Mouse (Mus musculus) midbrain, embryonic 11.5 days (tissue): ENCODE data around the gene Cdt1. TPM values are rescaled to one million over a fixed set of nuclear protein-coding genes. Genes with fewer than 3 reads are reported as not detected.
"Not testable (repeated sequence)": the region's sequence is repeated elsewhere in the genome, so short reads cannot be mapped to it uniquely, and the experiment has no call there.

Source experiments
- ATAC-seq: fragments of 200-750 bp; cut with Nextera tagmentation; 2 replicates; pipeline ENCODE4 v1.8.0; 2017; ENCODE audit warnings: moderate TSS enrichment, moderate library complexity; ENCODE audit not compliant: low FRiP score
- DNase-seq: peaks from one replicate; pipeline ENCODE4 v3.0.0; 2015; ENCODE audit warnings: low spot score; ENCODE audit errors: missing footprints
- H3K27ac ChIP-seq: fragments of 300-500 bp; sonication (generic); 2 replicates; pipeline ENCODE4 v1.5.1; 2014; ENCODE audit warnings: low read depth, low read length
- H3K27me3 ChIP-seq: fragments of 300-500 bp; sonication (generic); 2 replicates; pipeline ENCODE4 v1.6.1; 2014; ENCODE audit warnings: mild to moderate bottlenecking, low read length, moderate library complexity, mixed read lengths; ENCODE audit not compliant: control insufficient read depth, insufficient read depth
- H3K36me3 ChIP-seq: fragments of 300-500 bp; sonication (generic); 2 replicates; pipeline ENCODE4 v1.6.1; 2014; ENCODE audit warnings: mild to moderate bottlenecking, low read length, moderate library complexity, mixed read lengths; ENCODE audit not compliant: control insufficient read depth, insufficient read depth
- H3K4me1 ChIP-seq: fragments of 300-500 bp; sonication (generic); 2 replicates; pipeline ENCODE4 v1.6.1; 2014; ENCODE audit warnings: low read length; ENCODE audit not compliant: control insufficient read depth, insufficient read depth
- H3K4me2 ChIP-seq: fragments of 300-500 bp; sonication (generic); 2 replicates; pipeline ENCODE4 v1.6.1; 2014; ENCODE audit warnings: mild to moderate bottlenecking, moderate library complexity
- H3K4me3 ChIP-seq: fragments of 300-500 bp; sonication (generic); 2 replicates; pipeline ENCODE4 v1.5.1; 2014; ENCODE audit warnings: low read depth, low read length
- H3K9ac ChIP-seq: fragments of 300-500 bp; sonication (generic); 2 replicates; pipeline ENCODE4 v1.6.1; 2014; ENCODE audit warnings: low read length
- H3K9me3 ChIP-seq: fragments of 300-500 bp; sonication (generic); 2 replicates; pipeline ENCODE4 v1.6.1; 2016; ENCODE audit warnings: low read length; ENCODE audit not compliant: control insufficient read depth
- WGBS: fragments of 180-500 bp; shearing (Covaris S2); extraction: QIAGEN DNeasy Blood & Tissue Kit; methylation state at CpG from one replicate; pipeline ENCODE4 v1.1.7; 2014; 5-methylcytosine and 5-hydroxymethylcytosine counted together
- polyA plus RNA-seq: library from polyadenylated mRNA; unstranded; fragments of >200 nt; fragmentation: Nextera tagmentation; extraction: Ambion mirVana; gene quantifications from 2 replicates; pipeline ENCODE4 v1.2.1, GENCODE M21; 2014

Cdt1 gene
- polyA plus RNA-seq, 1 experiment from 2014 or later: 35.8 TPM

DNA sequence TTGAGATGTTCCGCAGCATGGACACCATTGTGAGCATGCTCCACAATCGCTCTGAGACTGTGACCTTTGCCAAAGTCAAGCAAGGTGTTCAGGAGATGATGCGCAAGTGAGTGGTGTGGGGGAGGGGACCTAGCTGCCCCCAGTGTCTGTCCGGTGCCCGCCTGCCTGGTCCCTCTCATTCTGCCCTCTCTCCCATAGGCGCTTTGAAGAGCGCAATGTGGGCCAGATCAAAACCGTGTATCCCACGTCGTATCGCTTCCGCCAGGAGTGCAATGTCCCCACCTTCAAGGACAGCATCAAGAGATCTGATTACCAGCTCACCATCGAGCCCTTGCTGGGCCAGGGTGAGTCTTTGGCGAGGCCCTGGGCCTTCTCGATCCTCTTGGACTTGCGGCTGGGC lies 2.2 kb downstream of the Cdt1 start:
- WGBS: 97% methylated on average over 16 of the region's 16 CpGs

DNA sequence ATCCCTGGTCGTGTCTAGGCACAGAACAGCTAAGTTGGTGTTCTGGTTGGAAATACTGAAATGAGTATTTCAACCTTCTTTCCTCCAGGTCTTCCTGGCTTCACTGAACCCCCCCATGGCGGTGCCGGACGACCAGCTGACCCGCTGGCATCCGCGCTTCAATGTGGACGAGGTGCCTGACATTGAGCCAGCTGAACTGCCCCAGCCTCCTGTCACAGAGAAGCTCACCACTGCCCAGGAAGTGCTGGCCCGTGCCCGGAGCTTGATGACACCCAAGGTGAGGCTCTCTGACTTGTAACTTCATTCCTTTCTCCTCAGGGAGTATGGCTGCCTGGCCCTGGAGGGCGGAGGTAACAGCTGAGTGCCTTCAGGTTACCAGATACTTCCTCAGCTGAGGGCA lies 3.3 kb downstream of the Cdt1 start:
- Histone ChIP-seq H3K4me1 (peaks cover 38% of the 10 kb centered on the region), H3K27me3 (no peaks in the 10 kb centered on the region)

More for the DNA sequence above, 2.2 kb downstream of the Cdt1 start:
- H3K4me2 ChIP-seq: no peak overlapping the region
- no peaks in the 10 kb centered on the region for H3K27me3 ChIP-seq
- ATAC-seq (no peak), DNase-seq (no peak)
- H3K4me1 ChIP-seq: peaks cover 30% of the 10 kb centered on the region
- no peak overlapping the region for H3K27ac ChIP-seq
- peaks cover 26% of the 10 kb centered on the region for H3K36me3 ChIP-seq
- H3K9me3 ChIP-seq: no peaks in the 10 kb centered on the region
- H3K4me3 ChIP-seq: no peak overlapping the region
- no peak overlapping the region for H3K9ac ChIP-seq

DNA sequence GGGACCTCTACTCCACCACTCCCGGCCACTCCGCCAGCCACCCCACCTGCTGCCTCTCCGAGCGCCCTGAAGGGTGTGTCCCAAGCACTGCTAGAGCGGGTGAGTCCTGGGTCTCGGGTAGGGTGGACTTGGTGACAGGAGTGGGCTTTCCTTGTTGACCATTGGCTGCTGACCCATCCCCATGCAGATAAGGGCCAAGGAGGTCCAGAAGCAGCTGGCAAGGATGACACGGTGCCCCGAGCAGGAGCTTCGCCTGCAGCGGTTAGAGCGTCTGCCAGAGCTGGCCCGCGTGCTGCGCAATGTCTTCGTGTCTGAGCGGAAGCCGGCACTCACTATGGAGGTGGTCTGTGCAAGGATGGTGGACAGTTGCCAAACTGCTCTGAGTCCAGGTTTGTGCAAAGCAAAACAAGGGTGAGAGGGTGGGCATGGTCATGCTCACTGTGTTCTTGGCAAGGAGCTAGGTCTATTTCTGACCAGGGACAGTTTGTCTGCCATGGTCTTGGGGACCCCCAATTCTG lies 4.0 kb downstream of the Cdt1 start:
- Histone ChIP-seq H3K27ac (no peak overlapping the region), H3K9me3 (no peaks in the 10 kb centered on the region), H3K4me1 (peaks cover 38% of the 10 kb centered on the region), H3K4me3 (no peak overlapping the region), H3K9ac (no peak overlapping the region), H3K27me3 (no peaks in the 10 kb centered on the region), H3K36me3 (peaks cover 26% of the 10 kb centered on the region), H3K4me2 (no peak overlapping the region)
- WGBS: 96% methylated on average over 17 of the region's 17 CpGs
- DNase-seq (no peak), ATAC-seq (no peak)

More for the DNA sequence above, 3.3 kb downstream of the Cdt1 start:
- H3K4me2 ChIP-seq: no peak overlapping the region
- H3K27ac ChIP-seq: no peak overlapping the region
- 93% methylated on average over 11 of the region's 11 CpGs for WGBS
- H3K36me3 ChIP-seq: peaks cover 26% of the 10 kb centered on the region
- no peak for ATAC-seq
- H3K9ac ChIP-seq: no peak overlapping the region
- no peak overlapping the region for H3K4me3 ChIP-seq
- no peaks in the 10 kb centered on the region for H3K9me3 ChIP-seq
- no peak for DNase-seq

DNA sequence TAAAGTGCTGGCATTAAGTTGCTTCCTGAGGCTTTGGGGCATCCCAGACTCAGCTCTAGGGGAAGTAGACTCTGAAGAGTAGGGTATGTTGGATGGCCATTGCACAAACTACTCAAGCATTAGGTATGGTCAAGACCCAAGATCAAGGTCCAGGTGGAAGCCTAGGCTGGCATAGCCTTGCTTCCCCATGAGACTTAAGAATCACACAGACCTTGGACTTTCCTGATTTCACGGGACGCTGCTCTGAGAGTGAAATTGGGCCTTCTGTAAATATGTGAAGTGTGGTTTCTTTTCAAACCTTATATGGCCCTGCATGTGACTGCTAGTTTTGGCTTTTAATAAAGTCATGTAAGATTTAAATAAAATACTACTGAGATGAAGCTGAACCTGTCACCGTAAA lies 4.9 kb downstream of the Cdt1 start:
- no peak overlapping the region for H3K9ac ChIP-seq
- DNase-seq: no peak
- no peak overlapping the region for H3K4me2 ChIP-seq
- no peak for ATAC-seq
- peaks cover 26% of the 10 kb centered on the region for H3K36me3 ChIP-seq
- WGBS: 90% methylated on average over 3 of the region's 3 CpGs
- H3K9me3 ChIP-seq: no peaks in the 10 kb centered on the region
- no peak overlapping the region for H3K27ac ChIP-seq
- no peak overlapping the region for H3K4me3 ChIP-seq
- peaks cover 35% of the 10 kb centered on the region for H3K4me1 ChIP-seq
- H3K27me3 ChIP-seq: no peaks in the 10 kb centered on the region

DNA sequence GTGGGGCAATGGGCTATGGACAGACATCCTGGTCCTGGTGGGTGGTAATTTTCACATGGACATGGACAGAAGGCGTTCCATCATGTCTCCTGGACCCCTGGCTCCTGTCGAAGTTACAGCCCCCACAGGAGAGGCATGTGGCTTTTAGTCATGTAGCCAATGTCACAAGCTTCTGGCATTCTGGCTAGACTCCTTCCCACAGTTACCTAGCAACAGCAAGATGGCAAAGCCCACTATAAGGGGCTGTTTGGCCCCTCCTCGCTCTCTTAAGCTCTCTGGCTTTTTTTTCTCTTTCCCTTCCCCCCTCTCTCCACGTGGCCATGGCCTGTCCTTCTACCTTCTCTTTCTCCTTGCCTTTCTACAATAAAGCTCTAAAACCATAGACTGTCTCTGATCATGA lies 5.4 kb downstream of the Cdt1 start:
- 31% methylated on average over 4 of the region's 4 CpGs for WGBS
- not testable (repeated sequence) for H3K9me3 ChIP-seq, H3K4me3 ChIP-seq, ATAC-seq, H3K27me3 ChIP-seq, DNase-seq, H3K4me2 ChIP-seq, H3K9ac ChIP-seq
- 0 out of 2 replicates have a peak overlapping the region, but pooled peaks have one; percentile 25 for H3K27ac ChIP-seq
- peaks cover 26% of the 10 kb centered on the region for H3K36me3 ChIP-seq
- peaks cover 35% of the 10 kb centered on the region for H3K4me1 ChIP-seq

DNA sequence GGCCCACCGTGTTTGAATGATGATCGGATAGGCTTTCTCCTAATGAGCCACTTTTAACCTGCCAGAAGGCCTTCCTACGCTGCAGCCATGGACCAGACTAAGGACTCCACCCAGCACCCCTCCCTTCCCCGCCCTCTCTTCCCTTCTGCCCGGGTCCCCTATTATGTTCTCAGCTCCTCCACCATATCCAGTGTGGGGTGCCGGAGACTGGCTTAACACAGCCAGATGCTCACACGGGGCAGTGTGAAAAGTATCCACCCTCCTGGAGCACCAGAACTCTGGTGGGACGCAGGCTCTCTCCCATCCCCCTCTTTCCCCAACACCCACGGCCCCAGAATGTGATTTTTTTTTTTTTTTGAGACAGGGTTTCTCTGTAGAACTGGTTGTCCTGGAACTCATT lies 5.8 kb downstream of the Cdt1 start:
- Histone ChIP-seq H3K27me3 (no peaks in the 10 kb centered on the region), H3K27ac (0 out of 2 replicates have a peak overlapping the region, but pooled peaks have one; percentile 25), H3K9me3 (no peaks in the 10 kb centered on the region), H3K4me3 (no peak overlapping the region), H3K9ac (no peak overlapping the region), H3K4me1 (peaks cover 35% of the 10 kb centered on the region), H3K36me3 (peaks cover 26% of the 10 kb centered on the region), H3K4me2 (no peak overlapping the region)
- no peak for ATAC-seq
- 54% methylated on average over 9 of the region's 9 CpGs for WGBS
- DNase-seq: peak; percentile 83

DNA sequence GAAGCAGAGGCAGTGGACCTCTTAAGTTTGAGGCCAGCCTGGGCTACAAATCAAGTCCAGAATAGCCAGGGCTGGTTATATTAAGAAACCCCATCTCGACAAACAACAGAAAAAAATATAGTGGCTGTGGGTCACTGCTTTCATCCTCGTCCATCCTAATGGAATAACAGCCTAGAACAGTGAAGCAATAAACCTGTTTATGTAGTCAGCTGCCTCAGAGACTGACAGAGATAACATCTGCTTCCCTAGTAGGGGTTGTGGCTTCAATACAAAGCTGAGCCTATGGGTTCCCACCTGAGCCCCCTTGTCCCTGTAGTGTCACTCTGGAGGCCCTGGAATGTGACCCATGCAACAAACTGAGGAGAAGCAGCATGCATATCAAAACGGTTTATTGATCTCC lies 6.4 kb downstream of the Cdt1 start:
- Histone ChIP-seq H3K4me3 (no peak overlapping the region), H3K27ac (no peak overlapping the region), H3K9me3 (no peaks in the 10 kb centered on the region), H3K27me3 (no peaks in the 10 kb centered on the region), H3K9ac (no peak overlapping the region), H3K4me2 (no peak overlapping the region), H3K36me3 (peaks cover 26% of the 10 kb centered on the region), H3K4me1 (peaks cover 28% of the 10 kb centered on the region)
- DNase-seq: no peak
- WGBS: 71% methylated on average over 3 of the region's 3 CpGs
- no peak for ATAC-seq

DNA sequence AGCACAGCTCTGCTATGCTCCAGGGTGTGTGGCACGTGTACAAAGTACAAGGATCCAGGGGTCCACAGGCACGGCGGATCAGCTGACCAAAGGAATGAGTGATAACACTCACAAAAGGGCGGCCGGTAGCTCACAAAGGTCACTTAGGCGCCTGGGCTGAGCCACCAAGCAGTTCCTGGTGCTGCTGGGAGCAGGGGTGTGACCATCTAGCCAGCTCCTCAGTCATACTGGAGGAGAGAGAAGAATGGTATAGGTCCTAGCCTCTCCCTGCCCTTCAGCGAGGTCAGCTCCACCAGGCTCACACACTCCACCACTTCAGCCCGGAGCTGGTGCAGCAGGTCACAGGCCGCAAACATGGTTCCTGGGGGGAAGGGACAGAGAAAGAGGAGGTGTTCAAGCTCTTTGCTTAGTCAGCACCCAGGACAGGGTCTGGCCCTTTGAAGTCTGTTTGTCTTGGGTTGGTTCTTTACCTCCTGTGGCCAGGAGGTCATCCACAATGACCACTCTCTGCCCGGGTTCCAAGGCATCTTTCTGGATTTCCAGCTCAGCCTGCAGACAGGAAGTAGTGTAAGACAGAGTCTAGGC lies 6.9 kb downstream of the Cdt1 start:
- 51% methylated on average over 10 of the region's 10 CpGs for WGBS
- H3K4me2 ChIP-seq: no peak overlapping the region; the same call in 1 of the 2 replicates

DNA sequence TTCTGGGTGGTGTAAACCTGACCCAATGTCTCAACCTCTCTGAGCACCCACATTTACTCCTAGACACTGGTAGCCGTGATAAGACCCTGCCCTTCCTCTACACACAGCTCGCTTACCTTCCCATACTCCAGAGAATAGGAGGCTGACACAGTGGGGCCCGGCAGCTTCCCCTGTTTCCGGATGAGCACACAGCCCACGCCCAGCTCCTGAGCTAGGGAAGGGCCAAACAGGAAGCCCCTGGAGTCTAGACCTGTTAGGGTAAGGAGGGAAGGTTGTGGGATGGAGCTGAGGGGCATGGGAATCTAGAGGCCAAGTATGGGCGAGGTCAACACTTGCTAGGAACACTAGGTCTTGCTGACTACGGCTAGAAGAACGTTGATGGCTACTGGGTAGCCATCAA lies 7.5 kb downstream of the Cdt1 start:
- Histone ChIP-seq H3K4me3 (no peak overlapping the region), H3K36me3 (peaks cover 17% of the 10 kb centered on the region), H3K9me3 (no peaks in the 10 kb centered on the region), H3K9ac (no peak overlapping the region), H3K27ac (no peak overlapping the region), H3K4me1 (peaks cover 22% of the 10 kb centered on the region), H3K4me2 (peak overlapping the region; percentile 2; the same call in 1 of the 2 replicates), H3K27me3 (no peaks in the 10 kb centered on the region)
- ATAC-seq (no peak), DNase-seq (no peak)
- WGBS: 75% methylated on average over 8 of the region's 8 CpGs

More for the DNA sequence above, 6.9 kb downstream of the Cdt1 start:
- Histone ChIP-seq H3K9me3 (no peaks in the 10 kb centered on the region), H3K27ac (no peak overlapping the region), H3K27me3 (no peaks in the 10 kb centered on the region), H3K9ac (no peak overlapping the region), H3K4me1 (peaks cover 23% of the 10 kb centered on the region), H3K4me3 (no peak overlapping the region), H3K36me3 (peaks cover 22% of the 10 kb centered on the region)
- DNase-seq (peak; percentile 82), ATAC-seq (no peak)
